Mouse (Mus musculus) stomach, embryonic 16.5 days (tissue): ENCODE results near the gene Kcnj3. TPM values are rescaled to one million over a fixed set of nuclear protein-coding genes. Genes with fewer than 3 reads are reported as not detected.
"Not testable (repeated sequence)": the region's sequence is repeated elsewhere in the genome, so short reads cannot be mapped to it uniquely, and the experiment has no call there.

Experiments used
- ATAC-seq: fragments of 200-750 bp; cut with Nextera tagmentation; 2 replicates; pipeline ENCODE4 v1.8.0; 2017; ENCODE audit warnings: moderate number of reproducible peaks, moderate TSS enrichment; ENCODE audit not compliant: insufficient read depth, low FRiP score
- H3K27ac ChIP-seq: fragments of 300-500 bp; sonication (generic); 2 replicates; pipeline ENCODE4 v1.5.1; 2014; ENCODE audit warnings: low read length
- H3K27me3 ChIP-seq: fragments of 300-500 bp; sonication (generic); 2 replicates; pipeline ENCODE4 v1.6.1; 2014; ENCODE audit warnings: low read length, control low read depth, mixed read lengths; ENCODE audit not compliant: control insufficient read depth, insufficient read depth
- H3K36me3 ChIP-seq: fragments of 300-500 bp; sonication (generic); 2 replicates; pipeline ENCODE4 v1.6.1; 2014; ENCODE audit warnings: low read length; ENCODE audit not compliant: control insufficient read depth, insufficient read depth
- H3K4me1 ChIP-seq: fragments of 300-500 bp; sonication (generic); 2 replicates; pipeline ENCODE4 v1.6.1; 2014; ENCODE audit warnings: low read length, control low read depth, mixed read lengths; ENCODE audit not compliant: control insufficient read depth, insufficient read depth
- H3K4me2 ChIP-seq: fragments of 300-500 bp; sonication (generic); 2 replicates; pipeline ENCODE4 v1.6.1; 2014; ENCODE audit warnings: low read depth, low read length, mixed read lengths
- H3K4me3 ChIP-seq: fragments of 300-500 bp; sonication (generic); replicated peaks from 2 replicates; pipeline ENCODE4 v1.5.1; 2014; ENCODE audit warnings: mild to moderate bottlenecking, low read length
- H3K9ac ChIP-seq: fragments of 300-500 bp; sonication (generic); 2 replicates; pipeline ENCODE4 v1.6.1; 2014; ENCODE audit warnings: low read length
- H3K9me3 ChIP-seq: fragments of 300-500 bp; sonication (generic); replicated peaks from 2 replicates; pipeline ENCODE4 v1.6.1; 2016; ENCODE audit warnings: low read length, control low read depth; ENCODE audit not compliant: control insufficient read depth
- WGBS: fragments of 180-500 bp; shearing (Covaris S2); extraction: QIAGEN DNeasy Blood & Tissue Kit; methylation state at CpG from one replicate; pipeline ENCODE4 v1.1.7; 2014; 5-methylcytosine and 5-hydroxymethylcytosine counted together
- polyA plus RNA-seq: library from polyadenylated mRNA; unstranded; fragments of >200 nt; fragmentation: Nextera tagmentation; extraction: Ambion mirVana; gene quantifications from 2 replicates; pipeline ENCODE4 v1.2.1, GENCODE M21; 2015

Kcnj3 gene
- polyA plus RNA-seq, 1 experiment from 2014 or later = 0.43 TPM

DNA sequence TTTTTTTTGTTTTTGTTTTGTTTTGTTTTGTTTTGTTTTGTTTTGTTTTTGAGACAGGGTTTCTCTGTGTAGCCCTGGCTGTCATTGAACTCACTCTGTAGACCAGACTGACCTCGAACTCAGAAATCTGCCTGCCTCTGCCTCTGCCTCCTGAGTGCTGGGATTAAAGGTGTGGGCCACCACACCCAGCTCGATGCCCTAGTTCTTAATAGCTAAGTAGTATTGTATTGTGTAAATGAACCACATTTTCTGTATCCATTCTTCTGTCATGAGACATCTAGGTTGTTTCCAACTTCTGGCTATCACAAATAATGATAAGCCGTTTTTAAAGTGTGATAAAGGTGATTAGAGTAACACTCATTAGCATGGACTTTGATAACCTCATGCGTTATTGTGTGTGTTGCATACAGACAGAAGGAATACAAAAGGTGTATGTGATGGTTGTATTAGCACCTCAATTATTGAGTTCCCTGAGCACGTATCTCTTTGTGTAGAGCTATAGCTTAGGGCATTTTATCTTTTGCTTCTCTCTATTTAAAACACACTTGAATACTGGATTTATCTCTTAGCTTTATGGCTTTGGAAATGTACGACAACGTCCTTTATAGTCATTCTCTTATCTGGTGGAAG is 49.8 kb downstream of the Kcnj3 start:
- H3K4me1 ChIP-seq, H3K9ac ChIP-seq, H3K4me2 ChIP-seq, ATAC-seq, H3K36me3 ChIP-seq, H3K27me3 ChIP-seq, H3K27ac ChIP-seq, H3K4me3 ChIP-seq, H3K9me3 ChIP-seq: not testable (repeated sequence)
- 69% methylated on average over 7 of the region's 7 CpGs for WGBS

DNA sequence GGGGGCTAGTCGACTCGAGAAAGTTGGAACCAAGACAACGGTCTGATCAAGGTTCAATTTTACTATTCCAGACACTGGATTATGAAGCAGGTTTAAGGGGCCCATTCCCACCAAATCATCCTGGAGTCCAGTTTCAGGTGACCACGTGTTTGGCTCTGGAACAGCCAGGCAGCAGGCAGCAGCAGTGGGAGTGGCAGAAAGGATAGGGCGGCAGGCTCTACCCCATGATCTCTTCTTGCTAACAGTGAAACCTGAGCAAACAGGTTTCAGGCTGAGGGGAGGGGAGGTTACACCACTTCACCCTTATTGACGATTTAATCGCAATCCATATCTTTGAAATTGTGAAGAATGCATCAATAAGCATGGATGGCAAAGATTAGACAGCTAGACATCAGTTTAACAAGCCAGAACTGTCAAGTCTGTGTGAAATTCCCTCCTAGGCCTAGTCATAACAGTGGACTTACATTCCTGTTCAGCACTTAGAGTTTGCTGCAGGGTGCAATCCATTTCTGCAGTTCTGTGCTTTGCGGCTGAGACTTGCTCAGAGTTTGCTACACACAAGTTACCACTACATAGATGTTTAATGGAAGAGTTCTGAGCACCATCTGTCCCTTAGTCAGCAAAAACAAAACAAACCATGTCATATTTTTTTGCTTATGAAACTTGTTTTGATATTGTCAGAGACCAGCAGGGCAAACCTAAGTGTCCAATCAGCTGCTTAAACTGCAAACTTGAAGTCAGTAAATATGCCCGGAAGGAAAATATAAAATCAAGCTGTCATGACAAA is 67.8 kb downstream of the Kcnj3 start:
- no peak; the same call in 1 of the 2 replicates for ATAC-seq

DNA sequence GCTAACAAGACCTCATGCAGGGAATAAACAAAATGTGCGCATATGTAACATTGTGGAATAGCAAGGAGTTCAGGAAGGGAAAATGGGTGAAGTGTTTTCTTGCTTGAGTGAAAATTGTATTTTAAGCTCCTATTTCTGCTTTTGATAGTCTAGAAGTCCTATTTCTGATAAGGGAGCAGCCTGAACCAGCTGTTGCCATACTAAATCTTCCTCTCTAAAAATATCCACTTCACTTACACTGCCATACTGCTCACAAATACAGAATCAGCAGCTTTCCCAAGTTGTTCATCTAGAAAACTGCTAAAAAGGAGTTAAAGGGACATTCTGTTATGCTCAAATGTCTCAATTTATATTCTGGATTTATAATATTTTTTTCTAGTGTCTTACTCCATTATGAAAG is 69.9 kb downstream of the Kcnj3 start:
- H3K36me3 ChIP-seq = no peaks in the 10 kb centered on the region
- WGBS = 94% methylated on average over 1 of the region's 1 CpGs
- H3K27ac ChIP-seq = no peak overlapping the region
- no peaks in the 10 kb centered on the region for H3K9me3 ChIP-seq
- H3K4me2 ChIP-seq = no peak overlapping the region
- 0 out of 2 replicates have a peak, but pooled peaks cover 4% of the 10 kb centered on the region for H3K4me1 ChIP-seq
- no peaks in the 10 kb centered on the region for H3K27me3 ChIP-seq
- no peak for ATAC-seq
- H3K9ac ChIP-seq = no peak overlapping the region
- no peak overlapping the region for H3K4me3 ChIP-seq

More for the DNA sequence above, 67.8 kb downstream of the Kcnj3 start:
- Histone ChIP-seq H3K27ac (no peak overlapping the region), H3K9ac (no peak overlapping the region), H3K4me2 (no peak overlapping the region), H3K36me3 (no peaks in the 10 kb centered on the region), H3K9me3 (no peaks in the 10 kb centered on the region), H3K4me3 (no peak overlapping the region), H3K4me1 (0 out of 2 replicates have a peak, but pooled peaks cover 4% of the 10 kb centered on the region), H3K27me3 (no peaks in the 10 kb centered on the region)
- 46% methylated on average over 9 of the region's 9 CpGs for WGBS

DNA sequence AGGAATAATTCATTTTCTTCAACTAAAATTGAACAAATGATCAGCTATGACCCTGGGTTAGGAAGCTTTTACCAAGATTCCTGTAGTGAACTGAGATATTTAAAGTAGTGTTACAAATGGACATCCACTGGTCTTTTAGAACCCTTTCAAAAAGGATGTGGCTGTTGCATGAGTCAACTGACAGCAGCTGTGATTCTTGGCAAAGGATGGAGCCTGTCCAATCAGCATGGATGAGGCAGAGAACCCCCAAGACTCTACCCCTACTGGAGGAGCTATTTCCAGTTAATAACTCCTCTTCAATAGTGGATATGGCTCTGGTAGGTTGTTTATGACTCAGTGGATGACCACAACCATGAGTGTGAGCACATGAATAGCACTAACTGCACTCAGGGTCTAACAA is 81.5 kb downstream of the Kcnj3 start:
- H3K27me3 ChIP-seq = no peaks in the 10 kb centered on the region
- H3K36me3 ChIP-seq = no peaks in the 10 kb centered on the region
- H3K4me2 ChIP-seq = no peak overlapping the region
- no peak for ATAC-seq
- H3K27ac ChIP-seq = no peak overlapping the region
- no peaks in the 10 kb centered on the region for H3K4me1 ChIP-seq
- H3K9ac ChIP-seq = no peak overlapping the region
- H3K9me3 ChIP-seq = no peaks in the 10 kb centered on the region
- H3K4me3 ChIP-seq = no peak overlapping the region

DNA sequence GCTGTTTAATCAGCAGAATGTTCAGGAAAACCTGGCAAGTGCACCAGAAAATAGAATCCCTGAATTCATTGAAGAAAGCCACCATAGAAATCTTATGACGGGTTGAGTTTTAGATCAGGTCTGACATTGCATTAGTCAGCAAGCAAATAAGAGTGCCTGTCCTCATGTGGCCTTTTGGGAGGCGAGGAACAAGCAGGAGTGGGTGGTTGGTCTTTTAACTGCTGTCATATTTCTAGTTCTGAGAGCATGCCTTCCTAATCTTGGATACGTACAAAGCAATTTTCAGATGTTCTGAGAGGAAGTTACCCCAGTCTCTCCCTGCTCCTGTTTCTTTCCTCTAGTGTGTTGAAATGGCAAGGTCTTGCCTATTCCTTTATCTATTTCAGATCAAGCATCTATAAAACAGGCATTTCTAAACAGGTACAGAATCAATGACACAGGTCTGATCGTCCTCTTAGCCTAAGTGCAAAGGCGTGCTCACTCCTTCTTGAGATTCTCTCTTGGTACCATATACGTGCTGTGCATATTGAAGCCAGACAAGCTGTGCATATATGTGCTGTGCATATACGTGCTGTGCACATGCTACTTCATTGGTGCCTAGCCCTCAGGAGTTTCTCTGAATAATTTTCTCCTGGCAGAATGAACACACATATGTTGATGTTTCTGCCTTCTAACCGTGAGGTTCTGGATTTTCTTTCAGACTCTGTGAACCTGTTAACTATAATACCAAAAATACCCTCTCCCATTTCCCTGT is 97.1 kb downstream of the Kcnj3 start:
- Histone ChIP-seq H3K27ac (no peak overlapping the region), H3K4me1 (no peaks in the 10 kb centered on the region), H3K4me2 (no peak overlapping the region), H3K27me3 (no peaks in the 10 kb centered on the region), H3K36me3 (no peaks in the 10 kb centered on the region), H3K9me3 (no peaks in the 10 kb centered on the region), H3K9ac (no peak overlapping the region), H3K4me3 (no peak overlapping the region)
- ATAC-seq = no peak
- 87% methylated on average over 8 of the region's 8 CpGs for WGBS

DNA sequence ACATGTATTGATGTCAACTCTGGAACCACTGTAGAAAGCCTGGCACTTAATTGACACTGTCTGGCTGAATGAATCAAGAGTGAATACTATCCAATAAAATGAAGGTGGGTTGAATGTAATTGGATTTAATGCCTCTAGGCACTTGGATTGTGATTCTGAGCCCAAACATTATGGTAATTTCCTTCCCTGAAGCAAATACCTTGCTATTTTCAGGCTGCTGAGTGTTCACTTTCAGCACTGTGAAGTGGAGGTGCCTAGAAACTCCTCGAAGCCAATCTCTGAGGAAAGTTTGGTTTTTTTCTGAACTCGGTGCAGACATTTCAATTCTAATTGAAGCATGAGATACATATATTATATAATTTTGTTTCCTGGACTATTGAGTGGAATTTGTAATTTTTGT is 99.2 kb downstream of the Kcnj3 start:
- Histone ChIP-seq H3K4me1 (no peaks in the 10 kb centered on the region), H3K9ac (no peak overlapping the region), H3K27me3 (no peaks in the 10 kb centered on the region), H3K4me3 (no peak overlapping the region), H3K4me2 (no peak overlapping the region), H3K9me3 (no peaks in the 10 kb centered on the region), H3K27ac (no peak overlapping the region), H3K36me3 (no peaks in the 10 kb centered on the region)
- no peak for ATAC-seq
- 82% methylated on average over 2 of the region's 2 CpGs for WGBS

DNA sequence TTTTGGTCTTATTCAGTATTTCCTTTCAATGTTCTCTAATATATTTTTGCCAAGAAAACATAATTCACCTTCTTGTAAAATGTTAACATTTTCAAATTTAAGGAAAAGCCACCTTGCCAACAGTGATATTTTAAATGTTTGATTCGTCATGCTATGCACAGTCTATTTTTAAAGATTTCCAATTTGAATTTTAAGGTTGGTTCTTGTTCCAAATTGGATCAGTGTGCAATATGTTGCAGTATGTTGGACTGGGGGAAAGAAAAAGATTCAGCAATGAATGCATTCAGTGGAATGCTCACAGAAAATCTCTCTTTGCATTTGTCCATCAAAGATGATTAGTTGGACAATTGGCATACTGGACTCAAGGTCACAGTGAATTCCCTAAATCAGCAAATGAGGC is 99.7 kb downstream of the Kcnj3 start:
- no peak overlapping the region for H3K9ac ChIP-seq
- 61% methylated on average over 1 of the region's 1 CpGs for WGBS
- no peak overlapping the region for H3K4me3 ChIP-seq
- no peaks in the 10 kb centered on the region for H3K9me3 ChIP-seq
- H3K4me2 ChIP-seq = no peak overlapping the region
- H3K36me3 ChIP-seq = no peaks in the 10 kb centered on the region
- H3K27me3 ChIP-seq = no peaks in the 10 kb centered on the region
- H3K27ac ChIP-seq = no peak overlapping the region
- no peaks in the 10 kb centered on the region for H3K4me1 ChIP-seq
- ATAC-seq = no peak

DNA sequence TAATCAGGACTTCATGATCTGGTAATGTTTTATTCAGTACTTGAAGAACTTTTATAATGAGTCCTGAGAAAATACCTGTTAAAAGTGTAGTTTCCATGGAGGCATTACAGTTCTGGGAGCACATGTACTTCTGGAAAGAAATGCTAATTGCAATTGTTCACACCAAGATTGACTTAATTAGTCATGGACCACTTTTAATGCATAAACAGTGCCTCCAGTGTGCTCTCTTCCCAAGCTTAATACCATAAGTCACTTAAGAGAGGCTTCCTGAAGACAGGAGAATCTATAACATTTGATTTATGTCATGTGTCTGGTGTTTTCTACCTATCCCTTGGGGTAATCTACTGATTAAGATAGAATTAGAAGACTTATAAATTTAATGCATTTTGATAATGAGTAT is 111.8 kb downstream of the Kcnj3 start:
- no peak overlapping the region for H3K4me2 ChIP-seq
- no peaks in the 10 kb centered on the region for H3K27me3 ChIP-seq
- no peak overlapping the region for H3K9ac ChIP-seq
- H3K27ac ChIP-seq = no peak overlapping the region
- H3K4me1 ChIP-seq = no peaks in the 10 kb centered on the region
- H3K4me3 ChIP-seq = no peak overlapping the region
- H3K36me3 ChIP-seq = no peaks in the 10 kb centered on the region
- no peaks in the 10 kb centered on the region for H3K9me3 ChIP-seq
- no peak for ATAC-seq

DNA sequence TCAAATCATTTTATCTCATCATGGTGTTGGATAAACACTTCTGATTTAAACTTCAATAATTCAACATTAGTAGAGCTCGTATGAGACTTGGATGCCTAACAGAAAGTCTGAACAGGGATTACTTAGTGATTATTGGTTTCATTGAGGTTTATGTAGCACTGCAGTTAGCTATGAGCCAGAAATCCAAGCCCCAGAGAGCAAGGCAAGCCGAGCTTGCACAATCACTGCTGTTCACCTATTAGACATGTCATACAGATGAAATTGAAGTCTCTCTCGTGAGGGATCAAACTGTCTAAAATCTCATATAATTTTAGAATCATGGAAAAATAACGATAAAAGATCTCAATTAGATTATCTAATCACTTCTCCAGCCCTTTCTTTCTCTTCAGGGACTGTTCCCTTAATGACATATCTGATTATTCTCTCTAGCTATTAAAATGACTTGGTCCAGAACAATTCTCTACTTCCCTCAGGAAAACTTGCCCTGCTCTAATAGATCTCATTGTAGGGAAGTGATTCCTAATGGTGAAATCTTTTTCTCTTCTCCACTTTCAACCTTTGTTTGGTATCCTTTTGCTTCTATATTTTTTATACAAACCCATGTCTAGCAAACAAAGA is 122.7 kb downstream of the Kcnj3 start:
- Histone ChIP-seq H3K4me3 (no peak overlapping the region), H3K4me2 (no peak overlapping the region), H3K27ac (no peak overlapping the region), H3K36me3 (no peaks in the 10 kb centered on the region), H3K9me3 (no peaks in the 10 kb centered on the region), H3K9ac (no peak overlapping the region), H3K4me1 (no peaks in the 10 kb centered on the region), H3K27me3 (no peaks in the 10 kb centered on the region)
- ATAC-seq = no peak
- 66% methylated on average over 4 of the region's 4 CpGs for WGBS
